Mouse (Mus musculus) limb, embryonic 13.5 days (tissue): ENCODE measurements around the gene Cyp2d26. TPM values are rescaled to one million over a fixed set of nuclear protein-coding genes. Genes with fewer than 3 reads are reported as not detected.

Experiments used
- ATAC-seq: fragments of 200-750 bp; cut with Nextera tagmentation; 2 replicates; pipeline ENCODE4 v1.8.0; 2017; ENCODE audit warnings: low read depth, moderate number of reproducible peaks, moderate TSS enrichment; ENCODE audit not compliant: low FRiP score
- H3K27ac ChIP-seq: fragments of 300-500 bp; sonication (generic); 2 replicates; pipeline ENCODE4 v1.5.1; 2015; ENCODE audit warnings: inconsistent platforms, mild to moderate bottlenecking, moderate library complexity
- H3K27me3 ChIP-seq: fragments of 300-500 bp; sonication (generic); 2 replicates; pipeline ENCODE4 v1.6.1; 2015; ENCODE audit warnings: mild to moderate bottlenecking, inconsistent platforms
- H3K36me3 ChIP-seq: fragments of 300-500 bp; sonication (generic); 2 replicates; pipeline ENCODE4 v1.6.1; 2015; ENCODE audit warnings: inconsistent platforms, mild to moderate bottlenecking, moderate library complexity
- H3K4me1 ChIP-seq: fragments of 300-500 bp; sonication (generic); 2 replicates; pipeline ENCODE4 v1.6.1; 2015; ENCODE audit warnings: inconsistent platforms
- H3K4me2 ChIP-seq: fragments of 300-500 bp; sonication (generic); replicated peaks from 2 replicates; pipeline ENCODE4 v1.6.1; 2015; ENCODE audit warnings: inconsistent platforms, mild to moderate bottlenecking, moderate library complexity
- H3K4me3 ChIP-seq: fragments of 300-500 bp; sonication (generic); 2 replicates; pipeline ENCODE4 v1.5.1; 2015; ENCODE audit warnings: moderate library complexity, mild to moderate bottlenecking, inconsistent platforms
- H3K9ac ChIP-seq: fragments of 300-500 bp; sonication (generic); 2 replicates; pipeline ENCODE4 v1.6.1; 2015; ENCODE audit warnings: mild to moderate bottlenecking, inconsistent platforms
- H3K9me3 ChIP-seq: fragments of 300-500 bp; sonication (generic); 2 replicates; pipeline ENCODE4 v1.6.1; 2016; ENCODE audit warnings: inconsistent platforms
- WGBS: fragments of 180-500 bp; shearing (Covaris S2); methylation state at CpG from one replicate; pipeline ENCODE4 v1.1.7; 2015; 5-methylcytosine and 5-hydroxymethylcytosine counted together
- microRNA-seq: library from miRNA; unstranded; fragments of <30 nt; microRNA quantifications from one replicate; pipeline ENCODE4, GENCODE M21; 2016
- polyA plus RNA-seq: library from polyadenylated mRNA; unstranded; fragments of >200 nt; fragmentation: Nextera tagmentation; extraction: Ambion mirVana; gene quantifications from 2 replicates; pipeline ENCODE4 v1.2.1, GENCODE M21; 2015

Gene Cyp2d26
- polyA plus RNA-seq, 1 experiment from 2014 or later: not detected

- Histone ChIP-seq H3K9me3 (0 out of 2 replicates have a peak, but pooled peaks cover 6% of the 10 kb centered on the region), H3K4me1 (no peaks in the 10 kb centered on the region), H3K4me3 (no peak overlapping the region), H3K9ac (no peak overlapping the region), H3K4me2 (no peak overlapping the region), H3K27ac (no peak overlapping the region), H3K36me3 (no peaks in the 10 kb centered on the region), H3K27me3 (no peaks in the 10 kb centered on the region)
- 43% methylated on average over 1 of the region's 1 CpGs for WGBS
- no peak for ATAC-seq
Observed at GRCm38 (mm10) chr15:82747516-82747915, 46.6 kb downstream of the Cyp2d26 start.

Small RNAs within 50 kb of the gene (microRNA-seq; reads per million reads assigned to microRNA genes)
- gene Gm27618: not detected

Other genes with a start within 250 kb of the Cyp2d26 start
- gene Cyp2d12, start 239.2 kb downstream of the Cyp2d26 start, polyA plus RNA-seq: not detected in 2 replicates
- gene Cyp2d34, start 173.3 kb downstream of the Cyp2d26 start, polyA plus RNA-seq: not detected in 2 replicates
- gene Cyp2d40, start 30.1 kb downstream of the Cyp2d26 start, polyA plus RNA-seq: not detected in 2 replicates
- 13.9 and 14.3 TPM in 2 replicates for gene Tcf20, start 193.6 kb upstream of the Cyp2d26 start, polyA plus RNA-seq
- 3.4 TPM in 2 replicates for gene Nfam1, start 239.0 kb upstream of the Cyp2d26 start, polyA plus RNA-seq